Mouse (Mus musculus): ENCODE data around the gene Hist1h3f. TPM values are rescaled to one million over a fixed set of nuclear protein-coding genes. Genes with fewer than 3 reads are reported as not detected.
A peak's percentile ranks its signal among the peaks of the same experiment; 100 is the strongest.

Hist1h3f gene
- polyA plus RNA-seq, 1 experiment from 2014 or later: 0.62 TPM

GRCm38 (mm10) chr13:23524654-23525053, 19.2 kb upstream of the Hist1h3f start:
- no peaks in the 10 kb centered on the region for H3K9me3 ChIP-seq (replicated peaks; ENCODE audit: control insufficient read depth, low read length)
- peak; percentile 92 for DNase-seq (ENCODE audit: low spot score)
- ATAC-seq: peak; percentile 33; the same call in 1 of the 2 replicates
- no peaks in the 10 kb centered on the region for H3K27me3 ChIP-seq (replicated peaks; ENCODE audit: control insufficient read depth, insufficient read depth, low read length)
- H3K4me1 ChIP-seq (ENCODE audit: control insufficient read depth, insufficient read depth, low read length): peaks cover 4% of the 10 kb centered on the region
- H3K36me3 ChIP-seq (ENCODE audit: control insufficient read depth, insufficient read depth, low read length): no peaks in the 10 kb centered on the region
- no peak overlapping the region for H3K4me3 ChIP-seq (ENCODE audit: low read depth, low read length)
- no peak overlapping the region for H3K4me2 ChIP-seq (ENCODE audit: low read length)
- H3K27ac ChIP-seq (ENCODE audit: low read depth, low read length): no peak overlapping the region
- H3K9ac ChIP-seq (ENCODE audit: low read length): no peak overlapping the region
- 8% methylated on average over 5 of the region's 5 CpGs for WGBS

GRCm38 (mm10) chr13:23525901-23526300, 18.0 kb upstream of the Hist1h3f start:
- DNase-seq (ENCODE audit: low spot score) (no peak), ATAC-seq (no peak)

GRCm38 (mm10) chr13:23526312-23526711, 17.5 kb upstream of the Hist1h3f start:
- peaks cover 6% of the 10 kb centered on the region for H3K4me1 ChIP-seq (ENCODE audit: control insufficient read depth, insufficient read depth, low read length)
- H3K36me3 ChIP-seq (ENCODE audit: control insufficient read depth, insufficient read depth, low read length): no peaks in the 10 kb centered on the region
- peak overlapping the region; percentile 58; the same call in 1 of the 2 replicates for H3K9ac ChIP-seq (ENCODE audit: low read length)
- H3K4me2 ChIP-seq (ENCODE audit: low read length): peak overlapping the region; percentile 53
- H3K27me3 ChIP-seq (replicated peaks; ENCODE audit: control insufficient read depth, insufficient read depth, low read length): no peaks in the 10 kb centered on the region
- ATAC-seq: peak; percentile 50
- H3K9me3 ChIP-seq (replicated peaks; ENCODE audit: control insufficient read depth, low read length): no peaks in the 10 kb centered on the region
- DNase-seq (ENCODE audit: low spot score): peak; percentile 97
- H3K4me3 ChIP-seq (ENCODE audit: low read depth, low read length): peak overlapping the region; percentile 40
- H3K27ac ChIP-seq (ENCODE audit: low read depth, low read length): peak overlapping the region; percentile 53; the same call in 1 of the 2 replicates
- WGBS: under 1% methylated on average over 17 of the region's 17 CpGs

More at GRCm38 (mm10) chr13:23525901-23526300, 18.0 kb upstream of the Hist1h3f start:
- Histone ChIP-seq H3K4me1 (ENCODE audit: control insufficient read depth, insufficient read depth, low read length) (peaks cover 6% of the 10 kb centered on the region), H3K36me3 (ENCODE audit: control insufficient read depth, insufficient read depth, low read length) (no peaks in the 10 kb centered on the region), H3K4me3 (ENCODE audit: low read depth, low read length) (peak overlapping the region; percentile 40), H3K27me3 (replicated peaks; ENCODE audit: control insufficient read depth, insufficient read depth, low read length) (no peaks in the 10 kb centered on the region), H3K27ac (ENCODE audit: low read depth, low read length) (no peak overlapping the region), H3K4me2 (ENCODE audit: low read length) (peak overlapping the region; percentile 53), H3K9ac (ENCODE audit: low read length) (peak overlapping the region; percentile 58; the same call in 1 of the 2 replicates), H3K9me3 (replicated peaks; ENCODE audit: control insufficient read depth, low read length) (no peaks in the 10 kb centered on the region)
- WGBS: 2% methylated on average over 10 of the region's 10 CpGs

GRCm38 (mm10) chr13:23529005-23529404, 14.8 kb upstream of the Hist1h3f start:
- H3K27me3 ChIP-seq (replicated peaks; ENCODE audit: control insufficient read depth, insufficient read depth, low read length): no peaks in the 10 kb centered on the region
- no peak overlapping the region for H3K27ac ChIP-seq (ENCODE audit: low read depth, low read length)
- H3K4me1 ChIP-seq (ENCODE audit: control insufficient read depth, insufficient read depth, low read length): peaks cover 19% of the 10 kb centered on the region
- DNase-seq (ENCODE audit: low spot score): no peak
- no peak overlapping the region for H3K9ac ChIP-seq (ENCODE audit: low read length)
- H3K36me3 ChIP-seq (ENCODE audit: control insufficient read depth, insufficient read depth, low read length): no peaks in the 10 kb centered on the region
- no peak for ATAC-seq
- WGBS: 82% methylated on average over 5 of the region's 5 CpGs
- H3K9me3 ChIP-seq (replicated peaks; ENCODE audit: control insufficient read depth, low read length): no peaks in the 10 kb centered on the region
- H3K4me3 ChIP-seq (ENCODE audit: low read depth, low read length): no peak overlapping the region
- 0 out of 2 replicates have a peak overlapping the region, but pooled peaks have one; percentile 7 for H3K4me2 ChIP-seq (ENCODE audit: low read length)

GRCm38 (mm10) chr13:23529480-23530165, 14.2 kb upstream of the Hist1h3f start:
- Histone ChIP-seq H3K4me2 (ENCODE audit: low read length) (peak overlapping the region; percentile 59), H3K9ac (ENCODE audit: low read length) (peak overlapping the region; percentile 78), H3K27me3 (replicated peaks; ENCODE audit: control insufficient read depth, insufficient read depth, low read length) (no peaks in the 10 kb centered on the region), H3K9me3 (replicated peaks; ENCODE audit: control insufficient read depth, low read length) (no peaks in the 10 kb centered on the region), H3K36me3 (ENCODE audit: control insufficient read depth, insufficient read depth, low read length) (no peaks in the 10 kb centered on the region), H3K27ac (ENCODE audit: low read depth, low read length) (peak overlapping the region; percentile 95), H3K4me1 (ENCODE audit: control insufficient read depth, insufficient read depth, low read length) (peaks cover 20% of the 10 kb centered on the region), H3K4me3 (ENCODE audit: low read depth, low read length) (peak overlapping the region; percentile 43)
- ATAC-seq: no peak
- no peak for DNase-seq (ENCODE audit: low spot score)
- 24% methylated on average over 2 of the region's 2 CpGs for WGBS

GRCm38 (mm10) chr13:23530181-23530900, 13.5 kb upstream of the Hist1h3f start:
- Histone ChIP-seq H3K4me3 (ENCODE audit: low read depth, low read length) (peak overlapping the region; percentile 43), H3K4me2 (ENCODE audit: low read length) (peak overlapping the region; percentile 59), H3K9me3 (replicated peaks; ENCODE audit: control insufficient read depth, low read length) (no peaks in the 10 kb centered on the region), H3K9ac (ENCODE audit: low read length) (peak overlapping the region; percentile 78), H3K27me3 (replicated peaks; ENCODE audit: control insufficient read depth, insufficient read depth, low read length) (no peaks in the 10 kb centered on the region), H3K36me3 (ENCODE audit: control insufficient read depth, insufficient read depth, low read length) (no peaks in the 10 kb centered on the region), H3K27ac (ENCODE audit: low read depth, low read length) (peak overlapping the region; percentile 95), H3K4me1 (ENCODE audit: control insufficient read depth, insufficient read depth, low read length) (peaks cover 22% of the 10 kb centered on the region)
- peak; percentile 75 for DNase-seq (ENCODE audit: low spot score)
- no peak for ATAC-seq
- under 1% methylated on average over 20 of the region's 20 CpGs for WGBS

DNA sequence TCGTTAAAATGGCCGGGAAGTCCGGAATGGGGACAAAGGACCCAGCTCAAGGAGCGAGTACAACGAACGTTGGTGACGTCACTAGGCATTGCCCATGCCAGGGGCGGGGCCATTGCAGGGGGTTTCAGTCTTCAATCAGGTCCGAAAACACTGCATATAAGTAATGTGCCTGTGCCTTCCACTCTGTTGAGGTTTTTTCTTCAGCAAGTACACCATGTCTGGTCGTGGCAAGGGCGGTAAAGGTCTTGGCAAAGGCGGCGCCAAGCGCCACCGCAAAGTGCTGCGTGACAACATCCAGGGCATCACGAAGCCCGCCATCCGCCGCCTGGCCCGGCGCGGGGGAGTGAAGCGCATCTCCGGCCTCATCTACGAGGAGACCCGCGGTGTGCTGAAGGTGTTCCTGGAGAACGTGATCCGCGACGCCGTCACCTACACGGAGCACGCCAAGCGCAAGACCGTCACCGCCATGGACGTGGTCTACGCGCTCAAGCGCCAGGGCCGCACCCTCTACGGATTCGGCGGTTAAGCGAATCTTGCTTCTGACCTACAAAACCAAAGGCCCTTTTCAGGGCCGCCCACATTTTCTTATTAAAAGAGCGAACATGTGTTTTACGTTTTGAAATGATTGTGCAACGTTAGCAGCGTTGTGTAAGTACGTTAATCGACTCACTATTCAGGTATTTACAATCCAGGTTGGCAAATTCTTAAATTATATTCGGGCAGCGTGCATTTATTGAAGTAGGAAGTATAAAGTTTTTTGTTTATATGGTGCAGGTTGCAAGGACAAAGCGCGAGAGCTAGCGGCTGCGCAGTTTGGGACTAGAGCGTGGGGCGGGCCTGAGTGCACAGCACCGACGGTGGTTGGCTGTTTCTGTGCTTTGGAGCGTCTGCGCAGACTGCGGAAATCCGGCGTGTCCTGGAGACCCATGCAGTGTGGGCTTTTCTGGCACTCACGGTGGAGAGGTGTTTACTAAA, 12.7 kb upstream of the Hist1h3f start, which contains the start of gene Hist1h4h:
Gene Hist1h4h, plus strand, starts transcription at position 150 of the 975 bp plus-strand sequence.
- Histone ChIP-seq H3K36me3 (ENCODE audit: control insufficient read depth, insufficient read depth, low read length) (no peaks in the 10 kb centered on the region), H3K4me1 (ENCODE audit: control insufficient read depth, insufficient read depth, low read length) (peaks cover 23% of the 10 kb centered on the region), H3K27me3 (replicated peaks; ENCODE audit: control insufficient read depth, insufficient read depth, low read length) (no peaks in the 10 kb centered on the region), H3K9me3 (replicated peaks; ENCODE audit: control insufficient read depth, low read length) (no peaks in the 10 kb centered on the region), H3K4me3 (ENCODE audit: low read depth, low read length) (peak within 1 kb of the TSS; percentile 43), H3K27ac (ENCODE audit: low read depth, low read length) (peak within 1 kb of the TSS; percentile 95), H3K9ac (ENCODE audit: low read length) (peak within 1 kb of the TSS; percentile 78), H3K4me2 (ENCODE audit: low read length) (peak within 1 kb of the TSS; percentile 59)
- WGBS: under 1% methylated on average over 48 of the region's 70 CpGs
- ATAC-seq (peak; percentile 80), DNase-seq (ENCODE audit: low spot score) (peak; percentile 99)

Measured in forebrain, embryonic 14.5 days (tissue).